Comparison of ENCODE assay signal across 17 mouse cellular contexts in genomic region chr12:15218504-15218903, GRCm38 (mm10).
A peak's percentile ranks its signal among the peaks of the same experiment; 100 is the strongest.
DNase-seq lines count a peak whose midpoint lies in the region; ATAC-seq and TF ChIP-seq lines count a peak whose summit lies in the region.
"Had no signal": no experiment of that assay in that cellular context is flagged by ENCODE, and none has a peak within 500 bp of the region (broad histone marks: within the 10 kb centered on the region; RNA-seq: fewer than 3 reads in every experiment).

No protein-coding gene starts in this region.

- H3K9me3 ChIP-seq in forebrain, embryonic 11.5 days (ENCODE audit: control insufficient read depth, low read length), result no peaks in the 10 kb centered on the region
- H3K9me3 ChIP-seq in forebrain, embryonic 10.5 days, result no peaks in the 10 kb centered on the region
- no peaks in the 10 kb centered on the region for H3K9me3 ChIP-seq in hindbrain, embryonic 12.5 days (replicated peaks)
- H3K9me3 ChIP-seq in midbrain, embryonic 16.5 days (replicated peaks; ENCODE audit: control insufficient read depth, low read length, poor library complexity, severe bottlenecking), result no peaks in the 10 kb centered on the region
- H3K9me3 ChIP-seq: embryonic facial prominence, embryonic 15.5 days had no signal

- DNase-seq in forebrain, embryonic 11.5 days (ENCODE audit: low spot score), result no peak
- DNase-seq in forebrain, embryonic 10.5 days (ENCODE audit: extremely low spot score, low spot score), result no peak
- DNase-seq in brain, embryonic 14.5 days (ENCODE audit: low read depth), result peak; percentile 72
- DNase-seq in ovary, postnatal 14 days (ENCODE audit: low spot score), result no peak
- DNase-seq in T-cell, adult 2 months (ENCODE audit: low spot score), result no peak
- no peak for DNase-seq in liver
- DNase-seq: cerebellum, adult 2 months; heart, adult 18-20 months; heart, postnatal 10 days; lung, postnatal 14 days had no signal

- no peaks in the 10 kb centered on the region for H3K36me3 ChIP-seq in forebrain, embryonic 11.5 days (ENCODE audit: control insufficient read depth, insufficient read depth, low read length)
- H3K36me3 ChIP-seq in forebrain, embryonic 10.5 days (replicated peaks), result no peaks in the 10 kb centered on the region
- H3K36me3 ChIP-seq in hindbrain, embryonic 12.5 days, result no peaks in the 10 kb centered on the region
- no peaks in the 10 kb centered on the region for H3K36me3 ChIP-seq in midbrain, embryonic 16.5 days (ENCODE audit: control insufficient read depth, insufficient read depth, low read length)
- H3K36me3 ChIP-seq: embryonic facial prominence, embryonic 15.5 days had no signal

- H3K9ac ChIP-seq in forebrain, embryonic 11.5 days (ENCODE audit: low read length), result no peak overlapping the region
- H3K9ac ChIP-seq in hindbrain, embryonic 12.5 days, result no peak overlapping the region
- H3K9ac ChIP-seq in midbrain, embryonic 16.5 days (ENCODE audit: low read depth, low read length), result peak overlapping the region; percentile 27; the same call in 1 of the 2 replicates
- H3K9ac ChIP-seq: embryonic facial prominence, embryonic 15.5 days; liver, embryonic 14.5 days had no signal

- peak; percentile 66 for ATAC-seq in forebrain, embryonic 11.5 days (replicated peaks; ENCODE audit: low FRiP score)
- ATAC-seq in hindbrain, embryonic 12.5 days (ENCODE audit: low FRiP score), result peak; percentile 61
- peak; percentile 79 for ATAC-seq in midbrain, embryonic 16.5 days
- ATAC-seq: activated CD4-positive, CD25-positive, alpha-beta regulatory T cell, adult 4 months; intestine, postnatal 0 days had no signal

- TF ChIP-seq CTCF in brain, embryonic 14.5 days (IDR thresholded peaks at IDR 0.05; ENCODE audit: borderline replicate concordance, extremely low read depth, insufficient read depth, insufficient read length), result no peak

- no peak overlapping the region for H3K4me3 ChIP-seq in forebrain, embryonic 11.5 days (ENCODE audit: low read depth, low read length)
- H3K4me3 ChIP-seq in forebrain, embryonic 10.5 days, result no peak overlapping the region; the same call in 1 of the 2 replicates
- H3K4me3 ChIP-seq in hindbrain, embryonic 12.5 days, result no peak overlapping the region
- H3K4me3 ChIP-seq in midbrain, embryonic 16.5 days (ENCODE audit: low read depth, low read length), result peak overlapping the region; percentile 15; the same call in 1 of the 2 replicates
- H3K4me3 ChIP-seq: embryonic facial prominence, embryonic 15.5 days; myocyte had no signal

- no peak overlapping the region for H3K4me2 ChIP-seq in forebrain, embryonic 11.5 days (ENCODE audit: low read depth, low read length, severe bottlenecking)
- H3K4me2 ChIP-seq in hindbrain, embryonic 12.5 days (replicated peaks), result 0 out of 2 replicates have a peak overlapping the region, but pooled peaks have one; percentile 1
- H3K4me2 ChIP-seq in midbrain, embryonic 16.5 days (ENCODE audit: low read length), result peak overlapping the region; percentile 45
- H3K4me2 ChIP-seq: embryonic facial prominence, embryonic 15.5 days had no signal

- TF ChIP-seq POLR2A in brain, embryonic 14.5 days (IDR thresholded peaks at IDR 0.05; ENCODE audit: borderline replicate concordance, extremely low read depth, insufficient read depth, insufficient read length, poor library complexity, severe bottlenecking), result no peak

- WGBS in forebrain, embryonic 11.5 days, result 27% methylated on average over 8 of the region's 8 CpGs
- WGBS in forebrain, embryonic 10.5 days, result 47% methylated on average over 8 of the region's 8 CpGs
- WGBS in hindbrain, embryonic 12.5 days, result 35% methylated on average over 8 of the region's 8 CpGs
- 15% methylated on average over 8 of the region's 8 CpGs for WGBS in midbrain, embryonic 16.5 days

- H3K27me3 ChIP-seq in forebrain, embryonic 11.5 days (ENCODE audit: control insufficient read depth, insufficient read depth, low read length), result no peaks in the 10 kb centered on the region
- H3K27me3 ChIP-seq in forebrain, embryonic 10.5 days (ENCODE audit: poor library complexity, severe bottlenecking), result no peaks in the 10 kb centered on the region
- H3K27me3 ChIP-seq in hindbrain, embryonic 12.5 days, result no peaks in the 10 kb centered on the region
- H3K27me3 ChIP-seq in midbrain, embryonic 16.5 days (ENCODE audit: control insufficient read depth, insufficient read depth, low read depth, low read length), result no peaks in the 10 kb centered on the region
- H3K27me3 ChIP-seq: embryonic facial prominence, embryonic 15.5 days had no signal

- no peaks in the 10 kb centered on the region for H3K4me1 ChIP-seq in forebrain, embryonic 11.5 days (replicated peaks; ENCODE audit: control insufficient read depth, insufficient read depth, low read length)
- peaks cover 6% of the 10 kb centered on the region; the same call in 1 of the 2 replicates for H3K4me1 ChIP-seq in forebrain, embryonic 10.5 days
- no peaks in the 10 kb centered on the region for H3K4me1 ChIP-seq in hindbrain, embryonic 12.5 days
- 0 out of 2 replicates have a peak, but pooled peaks cover 2% of the 10 kb centered on the region for H3K4me1 ChIP-seq in midbrain, embryonic 16.5 days (ENCODE audit: control insufficient read depth, insufficient read depth, low read length)
- H3K4me1 ChIP-seq: embryonic facial prominence, embryonic 15.5 days had no signal

- no peak overlapping the region for H3K27ac ChIP-seq in forebrain, embryonic 11.5 days (ENCODE audit: low read depth, low read length)
- H3K27ac ChIP-seq in forebrain, embryonic 10.5 days, result no peak overlapping the region
- H3K27ac ChIP-seq in hindbrain, embryonic 12.5 days, result no peak overlapping the region
- no peak overlapping the region for H3K27ac ChIP-seq in midbrain, embryonic 16.5 days (ENCODE audit: low read length)
- H3K27ac ChIP-seq: embryonic facial prominence, embryonic 15.5 days; liver, embryonic 14.5 days had no signal
